Mouse (Mus musculus): Measurements from ENCODE around the gene Pdzd9. TPM values are rescaled to one million over a fixed set of nuclear protein-coding genes. Genes with fewer than 3 reads are reported as not detected.

Pdzd9 gene
- total RNA-seq (2021) = not detected

- DNase-seq = peak; percentile 86
These were observed at the start of gene Pdzd9 for GRCm38 (mm10) chr7:120670153-120670875. Pdzd9 (minus strand) TSS chr7:120670343.

DNA sequence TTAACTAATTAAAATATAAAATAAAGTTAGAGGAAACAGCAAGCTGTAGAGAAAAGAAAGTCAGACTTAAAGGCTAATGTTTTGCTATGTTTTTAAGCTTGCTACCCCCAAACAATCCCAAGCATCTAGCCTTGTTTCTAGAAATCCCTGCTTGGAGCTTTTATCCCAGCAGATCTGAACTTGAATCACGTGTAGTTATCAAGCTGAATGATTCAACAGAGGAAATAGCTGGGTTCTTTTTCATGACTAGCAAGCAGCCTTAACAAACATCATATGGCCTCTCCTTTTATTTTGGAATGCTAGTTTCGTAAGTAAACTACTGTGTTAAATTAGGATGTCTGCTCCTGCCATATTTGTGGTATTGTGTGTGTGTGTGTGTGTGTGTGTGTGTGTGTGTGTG, 47.1 kb upstream of the Pdzd9 start:
- DNase-seq = no peak

DNA sequence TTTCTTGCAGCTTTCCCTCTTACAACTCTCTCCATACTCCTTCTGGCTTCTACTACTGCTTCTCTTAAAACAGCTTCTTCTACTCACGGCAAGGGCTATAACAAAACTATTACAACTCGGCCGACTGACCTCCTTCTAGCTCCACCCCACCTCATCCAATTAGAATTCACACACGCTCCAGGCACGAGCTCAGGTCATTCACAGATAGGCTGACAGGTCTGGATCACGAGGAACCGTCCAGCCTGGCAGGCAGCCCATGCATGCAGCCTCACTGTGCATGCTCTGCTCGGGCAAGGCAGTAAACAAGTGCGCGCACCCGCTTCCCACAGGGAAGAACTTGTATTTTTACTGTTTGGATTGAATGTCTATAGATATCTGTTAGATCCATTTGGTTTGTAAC, 43.8 kb upstream of the Pdzd9 start:
- peak; percentile 72 for DNase-seq

DNA sequence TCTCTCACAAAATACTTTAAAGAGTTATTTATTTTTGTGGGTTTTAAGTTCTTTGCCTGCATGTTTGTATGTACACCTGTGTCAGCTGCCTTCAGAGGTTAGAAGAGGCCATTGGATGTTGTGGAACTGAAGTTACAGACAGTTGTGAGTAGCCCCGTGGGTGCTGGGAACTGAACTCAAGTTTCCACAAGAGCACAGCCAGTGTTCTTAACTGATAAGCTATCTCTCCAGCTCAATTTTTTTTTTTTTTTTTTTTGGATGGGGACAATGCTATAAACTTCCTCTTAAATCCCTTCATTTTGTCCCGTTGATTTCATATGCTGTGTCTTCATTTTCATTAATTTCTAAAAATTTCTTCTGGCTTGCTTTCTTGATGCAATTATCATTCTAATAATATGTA, 43.1 kb upstream of the Pdzd9 start:
- no peak for DNase-seq

DNA sequence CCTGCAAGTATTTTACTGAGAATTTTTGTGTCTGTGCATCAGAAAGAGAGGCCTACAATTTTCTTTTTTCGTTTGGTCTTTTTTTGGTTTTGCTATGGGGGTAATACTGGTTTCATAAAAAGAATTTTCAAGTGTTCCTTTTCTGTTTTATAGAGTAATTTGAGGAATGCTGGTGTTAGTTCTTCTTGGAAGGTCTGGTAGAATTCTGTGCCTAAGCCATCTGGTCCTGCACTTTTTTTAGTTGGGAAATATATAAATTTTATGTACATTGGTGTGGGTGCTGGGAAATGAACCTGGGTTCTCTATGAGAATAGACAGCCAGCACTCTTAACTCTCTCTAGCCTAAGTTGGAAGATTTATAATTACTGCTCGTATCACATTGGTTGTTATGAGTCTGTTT, 41.9 kb upstream of the Pdzd9 start:
- DNase-seq = no peak

DNA sequence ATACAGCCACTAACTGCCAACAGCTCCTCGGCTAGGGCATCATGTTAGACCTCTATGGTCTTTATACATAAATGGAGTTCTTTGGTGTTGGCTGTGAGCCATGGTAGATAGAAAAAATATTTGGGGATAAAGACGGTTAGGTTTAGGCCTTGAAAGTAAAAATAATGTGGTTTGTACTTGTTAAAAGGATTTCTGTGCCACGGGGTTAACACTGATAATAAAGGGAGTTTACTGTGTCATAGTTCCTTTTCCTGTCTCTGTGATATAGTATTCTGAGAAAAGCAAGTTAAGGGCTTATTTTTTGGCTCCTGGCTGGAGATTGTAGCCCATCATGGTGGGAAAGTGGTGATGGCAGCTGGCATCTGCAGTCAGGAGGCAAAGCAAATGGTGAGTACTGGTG, 33.7 kb upstream of the Pdzd9 start:
- no peak for DNase-seq

GRCm38 (mm10) chr7:120699586-120699985, 29.4 kb upstream of the Pdzd9 start:
- DNase-seq = no peak

GRCm38 (mm10) chr7:120696331-120696730, 26.2 kb upstream of the Pdzd9 start:
- no peak for DNase-seq

GRCm38 (mm10) chr7:120695641-120696040, 25.5 kb upstream of the Pdzd9 start:
- DNase-seq = no peak

DNA sequence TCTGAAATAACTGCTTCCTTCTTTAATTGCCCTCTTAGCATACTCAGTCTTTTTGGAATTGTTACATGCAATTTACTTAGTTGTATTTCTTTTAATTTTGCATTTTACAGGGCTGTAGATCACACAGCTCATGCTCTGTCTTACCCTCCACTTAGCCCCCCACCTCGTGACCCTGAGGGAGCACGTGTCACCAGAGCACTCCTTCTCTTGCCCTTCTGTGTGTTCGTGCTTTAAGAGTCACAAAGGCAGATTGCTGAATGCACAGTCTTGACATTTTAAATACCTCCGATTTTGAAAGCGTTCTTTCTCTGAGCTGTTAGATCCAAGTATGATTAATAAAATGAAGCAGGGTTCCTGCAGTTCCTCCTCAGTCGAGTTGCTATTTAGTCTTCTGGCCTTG, 25.1 kb upstream of the Pdzd9 start:
- DNase-seq = no peak

DNA sequence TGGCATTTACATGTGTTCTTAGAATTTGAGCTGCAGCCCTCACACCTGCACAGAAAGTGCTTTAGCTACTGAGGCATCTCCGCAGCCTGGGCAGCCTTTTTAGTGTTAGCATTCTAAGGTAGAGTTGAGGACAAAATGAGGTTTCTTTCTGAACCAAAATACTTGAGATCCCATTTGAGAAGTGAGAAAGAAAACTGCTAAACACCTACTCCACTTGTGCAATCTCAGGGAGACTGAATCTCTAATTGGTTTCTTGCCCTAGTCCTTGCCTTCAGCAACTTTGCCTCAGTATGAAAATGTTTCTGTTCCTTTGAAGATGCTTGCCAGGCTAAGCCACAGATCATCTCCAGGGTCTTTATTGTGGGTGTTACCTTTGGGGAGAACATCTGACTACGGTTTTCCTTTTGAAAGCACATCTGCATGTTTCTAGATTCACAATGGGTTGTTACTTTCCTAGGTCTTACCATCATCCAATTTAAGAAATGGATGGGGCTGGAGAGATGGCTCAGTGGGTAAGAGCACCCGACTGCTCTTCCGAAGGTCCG, 23.8 kb upstream of the Pdzd9 start:
- no peak for DNase-seq

DNA sequence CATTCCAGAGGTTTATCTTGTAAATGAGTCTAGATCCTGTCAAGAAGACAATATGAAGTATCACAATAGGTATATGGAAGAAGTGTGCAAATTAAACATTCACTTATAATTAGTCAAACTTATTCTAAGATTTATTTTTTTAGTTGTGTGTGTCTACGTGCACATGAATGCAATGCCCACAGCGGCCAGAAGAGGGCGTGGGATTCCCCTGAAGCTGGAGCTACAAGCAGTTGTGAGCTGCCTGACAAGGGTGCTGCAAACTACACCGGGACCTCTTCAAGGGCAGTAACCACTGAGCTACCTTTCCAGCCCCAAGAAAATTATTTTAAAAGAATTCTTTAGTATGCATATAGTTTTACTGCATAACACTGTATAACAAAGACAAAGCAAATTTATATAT, 20.5 kb upstream of the Pdzd9 start:
- peak; percentile 22 for DNase-seq

- DNase-seq = no peak
These were observed 15.1 kb upstream of the Pdzd9 start for GRCm38 (mm10) chr7:120685227-120685626.

- DNase-seq = no peak
These were observed 14.6 kb upstream of the Pdzd9 start for GRCm38 (mm10) chr7:120684731-120685161.

DNA sequence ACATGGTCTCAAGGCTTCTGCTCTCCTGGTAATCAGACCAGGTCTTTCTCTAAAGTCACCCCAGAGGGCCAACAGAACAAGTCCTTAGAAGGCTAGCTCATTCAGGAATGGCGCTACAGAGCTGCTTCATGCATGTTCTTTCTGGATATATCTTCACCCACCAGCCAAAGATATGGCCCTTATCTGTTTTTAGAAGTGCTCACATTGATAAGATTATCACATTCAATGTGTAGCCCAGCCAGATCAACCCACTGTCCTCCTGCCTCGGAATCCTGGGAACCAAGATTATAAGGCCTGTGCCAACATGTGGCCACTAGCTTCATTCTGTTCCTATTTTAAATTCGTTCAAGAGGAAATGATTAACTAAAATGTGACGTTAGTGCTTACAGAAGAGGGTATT, 11.9 kb upstream of the Pdzd9 start:
- DNase-seq = no peak

- no peak for DNase-seq
These were observed 8.9 kb upstream of the Pdzd9 start for GRCm38 (mm10) chr7:120679023-120679422.

DNA sequence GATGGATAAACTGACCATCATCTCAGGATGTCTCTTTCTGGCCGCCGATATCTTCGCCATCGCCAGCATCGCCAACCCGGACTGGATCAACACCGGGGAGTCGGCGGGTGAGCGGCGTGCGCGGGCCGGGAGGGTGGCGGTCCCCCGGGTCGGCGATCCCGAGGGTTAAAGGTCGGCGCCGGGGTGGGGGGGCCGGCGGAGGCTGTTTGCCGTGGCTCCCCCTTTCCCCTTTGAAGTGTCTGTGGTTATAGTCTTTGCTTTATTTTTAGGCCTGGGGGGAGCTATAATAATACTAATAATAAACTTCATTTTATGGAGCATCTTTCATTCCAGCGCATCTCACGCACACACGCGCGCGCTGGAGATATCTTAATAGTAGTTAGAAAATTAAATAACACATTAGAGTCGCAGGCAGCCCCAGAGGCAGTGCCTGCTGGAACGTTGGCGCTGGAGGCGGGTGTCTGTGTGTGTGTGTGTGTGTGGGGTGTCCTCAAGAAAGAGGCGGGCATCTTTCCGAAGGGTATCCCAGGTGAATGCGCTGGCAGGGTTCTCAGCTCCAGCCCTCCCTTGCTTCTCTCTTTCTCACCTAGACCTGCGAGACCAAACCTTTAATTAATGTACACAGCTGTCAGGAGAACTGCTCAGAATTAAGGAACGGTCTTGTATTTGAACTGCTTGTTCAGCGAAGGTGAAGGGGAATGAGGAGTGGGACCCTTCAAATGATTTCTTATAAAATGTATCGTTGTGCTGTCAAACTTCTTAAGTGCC, 7.8 kb upstream of the Pdzd9 start:
- peak; percentile 41 for DNase-seq

DNA sequence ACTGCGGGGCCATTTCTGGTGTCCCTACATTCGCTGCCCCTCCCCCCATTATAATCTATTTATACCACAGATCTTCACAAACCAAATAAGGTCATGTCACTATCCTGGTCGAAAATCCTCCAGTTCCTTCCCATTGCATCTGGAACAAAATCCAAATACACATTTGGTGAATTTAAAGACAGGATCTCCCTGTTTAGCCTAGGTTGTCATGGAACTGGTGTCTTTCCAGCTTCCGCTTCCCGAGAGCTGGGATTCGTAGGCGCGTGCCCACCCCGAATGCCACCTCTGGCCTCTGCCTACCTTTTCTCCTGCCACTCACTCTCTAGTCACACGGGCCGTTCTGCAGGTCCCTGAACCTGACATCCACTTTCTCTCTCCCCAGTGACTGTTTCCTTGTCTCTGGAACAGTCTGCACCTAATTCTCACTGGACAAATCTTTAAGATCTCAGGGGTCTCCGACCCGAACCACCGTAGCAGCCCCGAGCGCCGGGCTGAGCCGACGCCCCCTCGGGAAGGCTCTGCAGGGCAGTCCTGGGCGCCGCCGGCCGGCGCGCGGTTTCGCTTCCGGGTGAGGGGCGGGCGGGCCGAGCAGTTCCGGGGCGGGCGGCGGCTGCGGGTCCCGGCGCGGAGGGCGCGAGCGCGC, 7.0 kb upstream of the Pdzd9 start, which contains the start of gene Mosmo:
Gene Mosmo, plus strand, starts transcription at position 618 of the 643 bp plus-strand sequence.
- peak; percentile 83 for DNase-seq

DNA sequence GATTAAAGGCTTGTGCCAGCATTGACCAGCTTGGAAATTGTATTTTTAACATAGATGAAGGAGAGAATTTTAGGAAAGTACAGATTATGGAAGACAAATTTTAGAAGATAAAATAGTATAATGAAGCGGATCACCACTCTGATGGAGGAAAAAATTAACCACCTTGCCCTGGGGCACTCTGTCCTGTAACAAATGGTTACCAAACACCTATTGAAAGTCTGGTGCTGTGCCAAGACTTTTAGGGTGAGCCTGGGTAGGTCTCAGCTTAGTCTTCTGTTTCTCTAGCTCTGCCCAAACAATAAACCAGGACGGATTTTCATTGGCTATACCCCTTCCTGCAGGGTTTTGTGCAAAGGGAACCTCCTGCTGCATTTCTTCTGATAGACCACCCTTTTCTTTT, 1.1 kb upstream of the Pdzd9 start:
- no peak for DNase-seq

- DNase-seq = no peak
These were observed 8.1 kb downstream of the Pdzd9 start for GRCm38 (mm10) chr7:120662079-120662478.

DNA sequence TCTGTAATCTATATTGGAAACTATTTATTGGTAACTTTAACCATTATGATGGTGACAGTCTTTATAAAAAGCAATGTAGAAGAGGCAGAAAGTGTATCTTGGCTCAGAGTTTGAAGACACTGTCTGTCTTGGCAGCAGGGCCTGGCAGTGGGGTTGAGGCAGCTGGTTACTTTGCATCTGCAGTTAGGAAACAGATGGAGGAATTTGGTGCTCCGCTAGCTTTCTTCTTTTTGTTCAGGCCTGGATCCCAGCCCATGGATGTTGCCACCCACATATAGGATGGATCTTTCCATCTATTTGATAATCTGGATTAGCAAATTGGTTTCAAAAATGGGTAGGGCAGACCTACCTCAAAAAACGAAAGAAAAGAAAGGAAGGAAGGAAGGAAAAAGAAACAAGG, 22.3 kb downstream of the Pdzd9 start:
- no peak for DNase-seq

GRCm38 (mm10) chr7:120643217-120643616, 26.9 kb downstream of the Pdzd9 start:
- DNase-seq = no peak

DNA sequence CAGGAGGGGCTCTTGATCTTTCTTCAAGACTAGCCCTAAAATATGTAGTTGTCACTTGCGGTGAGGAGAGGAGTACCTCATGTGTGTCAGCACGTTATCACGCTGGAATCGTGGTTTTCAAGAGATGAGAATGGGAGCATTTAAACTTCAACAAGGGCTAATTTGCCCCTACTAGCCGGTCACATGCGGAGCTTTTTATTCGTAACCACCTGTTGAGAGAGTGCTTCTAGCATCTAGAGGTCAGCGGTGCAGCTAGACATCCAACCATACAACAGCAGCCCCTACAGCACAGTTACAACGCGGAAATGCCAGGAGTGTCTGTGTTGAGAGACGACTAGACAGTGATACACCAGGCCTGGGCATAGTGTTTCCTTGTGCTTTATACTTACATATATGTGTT, 34.3 kb downstream of the Pdzd9 start:
- DNase-seq = peak; percentile 10

Data from heart, postnatal 4 days (tissue).